Mouse (Mus musculus) forelimb bud, embryonic 11.5 days (tissue): ENCODE data around the gene Mllt6.
"Not testable (repeated sequence)": the region's sequence is repeated elsewhere in the genome, so short reads cannot be mapped to it uniquely, and the experiment has no call there.

Experiments
- DNase-seq: peaks from one replicate; pipeline ENCODE4 v3.0.0-alpha.2; 2012; ENCODE audit warnings: low read depth, low spot score

The Mllt6 gene

DNA sequence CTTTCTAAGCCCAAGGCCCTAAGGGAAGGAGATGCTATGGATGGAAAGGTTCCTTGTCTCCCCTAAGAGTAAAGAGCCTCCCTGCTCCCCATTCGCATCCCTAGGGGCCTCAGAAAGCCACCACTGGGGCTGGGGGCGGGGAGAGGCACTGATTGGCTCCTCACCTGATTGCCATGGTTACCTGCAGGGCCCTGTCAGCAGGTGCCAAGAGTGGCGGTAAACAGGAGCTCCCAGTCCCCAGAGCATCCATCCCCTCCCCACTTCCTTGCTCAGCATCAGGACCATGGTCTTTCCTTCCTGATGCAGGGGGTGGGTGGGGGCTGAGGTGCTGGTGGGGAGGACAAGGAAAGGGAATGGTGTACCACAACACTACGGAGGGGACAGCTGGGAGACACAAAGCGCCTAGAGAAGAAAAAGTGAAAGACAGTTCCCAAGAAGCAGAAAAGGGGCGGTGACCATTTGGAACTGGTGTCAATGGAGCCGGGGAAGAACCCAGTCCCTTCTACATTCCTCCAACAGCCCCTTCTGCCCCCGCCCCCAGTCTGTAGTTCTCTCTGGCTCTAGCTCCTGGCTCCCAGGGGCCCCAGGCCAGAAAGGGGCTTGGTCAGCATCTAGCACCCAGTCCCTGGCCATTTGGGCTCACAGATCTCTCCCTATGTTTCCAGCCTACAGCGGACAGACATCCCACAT, 32.6 kb downstream of the Mllt6 start:
- DNase-seq = no peak

DNA sequence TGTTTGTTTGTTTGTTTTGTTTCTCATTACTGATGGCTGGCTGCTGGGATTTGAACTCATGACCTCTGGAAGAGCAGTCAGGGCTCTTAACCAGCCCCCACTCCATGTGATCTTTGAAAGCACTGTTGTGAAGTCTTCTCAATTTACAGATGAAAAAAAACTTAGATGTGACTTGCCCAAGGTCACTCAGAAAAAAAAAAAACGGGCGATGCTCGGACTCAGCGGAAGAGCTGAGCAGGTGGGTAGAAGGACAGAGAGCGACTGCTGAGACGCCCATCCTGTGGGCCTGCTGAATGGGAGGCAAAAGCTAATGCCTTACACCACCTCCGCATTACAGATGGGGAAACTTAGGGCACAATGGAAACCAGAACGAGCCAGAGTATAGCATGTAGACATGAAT, 33.5 kb downstream of the Mllt6 start:
- DNase-seq = no peak

DNA sequence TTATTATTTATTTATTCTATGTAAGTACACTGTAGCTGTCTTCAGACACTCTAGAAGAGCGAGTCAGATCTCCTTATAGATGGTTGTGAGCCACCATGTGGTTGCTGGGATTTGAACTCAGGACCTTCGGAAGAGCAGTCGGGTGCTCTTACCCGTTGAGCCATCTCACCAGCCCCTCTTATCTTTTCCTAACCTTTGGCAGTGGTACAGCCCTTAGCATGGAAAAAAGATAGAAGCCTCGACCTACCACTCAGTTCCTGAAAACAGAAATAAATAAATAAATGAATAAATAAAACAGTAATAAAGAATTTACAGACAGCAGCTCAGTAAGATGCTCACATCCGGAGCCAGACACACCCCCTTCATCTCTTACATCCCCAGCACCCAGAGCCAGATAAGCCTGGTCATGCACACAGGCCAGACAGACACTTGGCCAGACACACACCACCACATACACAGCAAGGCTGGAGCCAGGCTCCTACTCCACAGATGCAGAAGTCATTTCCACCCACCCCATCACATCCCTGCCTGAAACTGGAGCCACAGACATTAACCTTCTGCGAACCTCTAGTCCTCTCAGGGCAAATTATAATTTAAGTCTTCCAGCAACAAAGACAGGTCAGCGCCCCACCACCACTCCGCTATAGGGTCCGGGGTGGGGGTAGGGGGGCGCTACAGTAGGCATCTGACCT, 34.1 kb downstream of the Mllt6 start:
- DNase-seq = no peak

GRCm38 (mm10) chr11:97697891-97698529, 34.8 kb downstream of the Mllt6 start:
- DNase-seq = peak; percentile 44

- peak; percentile 74 for DNase-seq
Measured at GRCm38 (mm10) chr11:97698741-97699611, 35.8 kb downstream of the Mllt6 start.

DNA sequence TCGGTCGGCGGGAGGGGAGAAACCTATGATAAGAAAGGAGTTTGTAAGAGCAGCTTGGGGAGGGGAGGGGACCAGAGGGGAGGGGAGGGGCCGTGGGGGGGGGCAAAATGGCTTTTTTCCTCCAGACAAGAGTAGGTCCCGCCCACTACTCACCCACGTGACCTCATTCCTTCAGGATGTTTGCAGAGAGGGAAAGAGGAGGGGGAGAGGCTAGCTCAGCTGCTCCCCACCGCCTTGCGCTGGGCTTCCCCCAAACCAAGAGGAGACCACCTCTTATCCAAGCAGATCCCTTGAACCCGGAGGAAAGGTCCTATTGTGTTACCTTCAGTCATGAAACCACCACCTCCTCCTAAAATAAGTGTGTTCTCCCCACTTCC, 36.4 kb downstream of the Mllt6 start:
- DNase-seq = peak; percentile 95

- DNase-seq = no peak
Measured at GRCm38 (mm10) chr11:97700003-97700745, 37.0 kb downstream of the Mllt6 start, which contains the start of gene Pcgf2. Gene Pcgf2 (minus strand): TSS chr11:97700497.

DNA sequence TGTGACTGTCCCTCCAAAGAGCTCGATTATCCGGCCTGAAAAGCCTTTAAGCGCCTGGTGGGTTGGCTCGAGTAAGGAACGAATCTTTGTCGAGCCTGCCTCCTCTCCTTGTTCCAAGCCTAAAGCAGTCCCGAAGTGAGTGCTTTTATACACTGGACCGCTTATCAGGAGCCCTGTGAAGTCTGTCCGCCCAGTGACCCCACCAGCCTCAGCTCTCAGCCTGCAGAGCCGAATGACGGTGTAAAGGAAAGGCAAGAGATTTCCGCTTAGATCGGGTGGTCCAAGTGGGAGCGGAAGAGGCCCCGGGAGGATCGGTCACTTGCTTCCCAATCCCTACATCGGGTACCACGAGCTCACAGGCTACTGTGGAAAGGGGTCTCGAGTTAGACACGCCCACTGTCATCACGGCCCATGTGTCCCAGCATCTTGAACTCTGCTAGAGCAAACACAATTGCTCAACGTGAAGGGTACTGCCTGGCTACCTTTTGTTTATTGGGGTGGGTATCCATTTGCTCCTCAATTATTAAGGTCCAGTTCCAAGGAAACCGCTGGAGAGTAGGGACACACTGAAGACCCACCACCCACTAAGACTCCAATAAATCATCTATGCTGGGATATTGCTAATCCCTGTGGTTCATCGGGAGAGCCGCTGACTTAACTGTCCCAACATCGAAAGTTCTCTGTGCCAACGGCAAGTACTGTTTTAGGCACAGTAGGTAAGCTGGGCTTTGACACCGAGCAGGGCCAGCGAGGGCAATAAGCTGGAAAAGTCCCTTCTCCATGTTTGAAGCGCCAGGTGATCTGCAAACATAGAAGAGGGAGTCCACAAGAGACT, 37.7 kb downstream of the Mllt6 start:
- peak; percentile 23 for DNase-seq

- peak; percentile 16 for DNase-seq
Measured at GRCm38 (mm10) chr11:97701581-97702392, 38.6 kb downstream of the Mllt6 start.

DNA sequence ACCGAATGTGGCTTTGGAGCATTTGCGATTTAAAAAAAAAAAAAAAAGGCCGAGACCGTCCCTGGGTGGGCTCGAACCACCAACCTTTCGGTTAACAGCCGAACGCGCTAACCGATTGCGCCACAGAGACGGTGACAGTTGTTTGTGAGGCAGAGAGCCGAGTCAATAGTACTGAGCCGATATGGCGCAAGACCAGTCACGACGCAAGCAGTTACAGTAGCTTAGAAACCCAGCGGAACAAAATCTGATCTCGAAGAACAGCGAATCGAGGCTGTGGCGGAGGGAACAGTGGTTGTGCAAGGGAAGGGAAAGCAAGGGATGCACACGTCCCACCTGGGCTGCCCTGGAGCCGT, 39.2 kb downstream of the Mllt6 start:
- peak; percentile 90 for DNase-seq

DNA sequence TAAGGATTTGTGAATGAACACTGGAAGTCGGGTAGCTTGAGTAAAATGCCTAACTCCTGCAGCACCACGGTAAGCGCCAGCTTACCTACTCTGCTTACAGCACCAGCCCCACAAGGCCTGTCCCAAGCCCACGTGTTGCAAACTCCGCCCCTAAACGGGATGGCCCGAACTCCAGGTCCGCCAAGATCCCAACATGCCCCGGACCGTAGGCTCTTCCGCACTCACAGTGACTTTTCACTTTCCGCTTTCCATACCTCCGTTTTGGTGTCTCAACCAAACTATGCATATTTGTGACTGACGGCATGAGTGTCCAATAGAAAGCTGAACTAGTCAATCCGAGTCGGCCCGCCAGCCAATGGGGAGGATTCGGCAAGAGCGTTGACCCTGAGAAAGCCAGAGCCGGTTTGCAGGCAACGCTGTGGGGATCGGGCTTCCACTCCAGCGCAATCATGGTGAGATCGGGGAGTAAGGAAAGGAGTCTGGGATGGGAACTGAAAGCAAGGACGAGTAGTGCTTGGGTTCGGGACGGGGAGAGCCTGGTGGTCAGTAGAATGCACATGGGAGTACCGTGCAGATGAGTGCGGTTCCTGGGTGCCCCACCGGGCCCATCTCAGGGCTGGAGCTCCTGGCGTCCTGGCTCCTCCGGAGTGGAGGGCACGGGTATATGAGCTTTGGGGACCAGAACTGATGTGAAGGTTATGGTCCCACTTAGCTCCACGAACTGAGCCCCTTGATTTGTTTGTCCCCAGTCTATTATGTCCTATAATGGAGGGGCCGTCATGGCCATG, 40.0 kb downstream of the Mllt6 start, which contains the start of gene Psmb3:
Gene Psmb3 (plus strand): TSS at position 361 of the 788 bp plus-strand sequence.
- DNase-seq = peak; percentile 100

DNA sequence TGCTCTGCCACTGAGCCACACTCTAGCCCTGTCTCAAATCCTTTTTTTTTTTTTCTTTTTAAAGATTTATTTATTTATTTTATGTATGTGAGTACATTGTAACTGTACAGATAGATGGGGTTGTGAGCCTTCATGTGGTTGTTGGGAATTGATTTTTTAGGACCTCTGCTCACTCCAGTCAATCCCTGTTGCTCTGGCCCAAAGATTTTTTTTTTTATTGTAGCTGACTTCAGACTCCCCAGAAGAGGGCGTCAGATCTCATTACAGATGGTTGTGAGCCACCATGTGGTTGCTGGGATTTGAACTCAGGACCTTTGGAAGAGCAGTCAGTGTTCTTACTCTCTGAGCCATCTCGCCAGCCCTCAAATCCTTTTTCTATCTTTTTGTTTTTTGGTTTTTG, 46.9 kb downstream of the Mllt6 start:
- DNase-seq = not testable (repeated sequence)

DNA sequence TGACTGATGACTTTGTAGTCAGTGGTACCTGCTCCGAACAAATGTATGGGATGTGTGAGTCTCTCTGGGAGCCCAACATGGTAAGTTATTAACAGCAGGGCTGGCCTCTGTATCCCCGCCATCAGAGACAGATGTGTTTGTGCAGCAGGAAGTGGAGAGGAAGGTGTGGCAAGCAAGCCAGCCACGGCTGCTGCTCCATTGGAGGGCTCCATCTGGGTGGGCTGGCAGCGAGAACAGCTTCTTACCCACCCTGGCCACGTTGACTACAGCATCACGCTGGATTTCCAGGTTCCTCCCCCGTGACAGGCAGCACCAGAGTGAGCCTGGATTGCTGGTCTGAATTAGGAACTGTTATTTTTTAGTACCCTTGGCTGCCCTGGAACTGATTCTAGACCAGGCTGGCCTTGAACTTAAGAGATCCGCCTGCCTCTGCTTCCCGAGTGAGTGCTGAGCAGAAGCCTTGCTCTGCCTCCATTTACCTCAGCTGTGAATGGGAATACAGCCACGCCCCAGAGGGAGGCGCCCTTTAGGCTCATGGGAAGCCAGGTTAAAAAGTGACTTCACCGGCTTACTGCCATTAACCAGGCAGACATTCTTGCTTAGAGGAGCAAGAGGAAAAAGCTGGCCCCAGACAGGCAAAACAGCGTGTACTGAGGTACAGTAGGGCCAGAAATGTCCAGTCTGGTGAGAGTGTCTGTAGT, 48.1 kb downstream of the Mllt6 start:
- no peak for DNase-seq

DNA sequence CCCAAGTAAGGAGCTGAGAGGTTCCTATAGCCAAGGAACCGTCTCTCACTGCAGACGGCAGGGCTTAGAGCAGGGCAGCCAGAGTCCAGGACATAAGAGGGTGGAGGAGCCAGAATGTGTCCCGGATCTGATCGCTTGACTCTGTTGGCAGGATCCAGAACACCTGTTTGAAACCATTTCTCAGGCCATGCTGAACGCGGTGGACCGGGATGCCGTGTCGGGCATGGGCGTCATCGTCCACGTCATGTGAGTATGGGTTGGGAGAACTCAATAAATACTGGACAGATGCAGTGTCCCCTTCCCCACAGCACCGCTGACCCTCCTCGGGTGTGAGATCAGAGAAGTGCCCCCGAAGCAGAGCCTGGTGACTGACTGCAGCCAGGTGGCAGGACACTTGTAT, 49.1 kb downstream of the Mllt6 start:
- no peak for DNase-seq

GRCm38 (mm10) chr11:97713896-97714295, 50.7 kb downstream of the Mllt6 start:
- no peak for DNase-seq

DNA sequence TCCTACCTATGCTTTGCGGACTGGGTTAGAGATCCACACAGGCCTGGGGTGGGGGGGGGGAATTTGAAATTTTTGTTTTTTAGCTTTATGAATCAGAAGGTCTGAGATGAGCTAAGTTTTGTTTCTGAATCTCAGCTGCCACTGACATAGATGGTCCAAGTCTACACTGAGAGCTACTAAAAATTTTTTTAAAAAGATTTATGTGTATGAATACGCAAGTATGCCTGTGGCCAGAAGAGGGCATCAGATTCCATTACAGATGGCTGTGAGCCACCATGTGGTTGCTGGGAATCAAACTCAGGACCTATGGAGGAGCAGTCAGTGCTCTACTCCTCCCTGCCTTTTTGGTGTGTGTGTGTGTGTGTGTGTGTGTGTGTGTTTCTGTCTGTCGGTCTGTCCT, 51.1 kb downstream of the Mllt6 start:
- DNase-seq = no peak

- no peak for DNase-seq
Measured at GRCm38 (mm10) chr11:97714784-97715760, 51.9 kb downstream of the Mllt6 start.
